Mouse (Mus musculus): Measurements from ENCODE around the gene Slc29a1. TPM values are rescaled to one million over a fixed set of nuclear protein-coding genes. Genes with fewer than 3 reads are reported as not detected.

The Slc29a1 gene
- polyA plus RNA-seq, 1 experiment from 2014 or later, result 53.4 TPM

GRCm38 (mm10) chr17:45594195-45594594, 5.2 kb downstream of the Slc29a1 start:
- H3K9me3 ChIP-seq, result no peaks in the 10 kb centered on the region
- 39% methylated on average over 8 of the region's 8 CpGs for WGBS
- peaks cover 73% of the 10 kb centered on the region for H3K27me3 ChIP-seq (replicated peaks; ENCODE audit: low read depth, poor library complexity, severe bottlenecking)
- H3K4me1 ChIP-seq, result peaks cover 92% of the 10 kb centered on the region
- H3K36me3 ChIP-seq (replicated peaks), result peaks cover 10% of the 10 kb centered on the region
- H3K4me3 ChIP-seq, result peak overlapping the region; percentile 68
- no peak for DNase-seq (ENCODE audit: low spot score)
- H3K27ac ChIP-seq (replicated peaks), result peak overlapping the region; percentile 79

GRCm38 (mm10) chr17:45593479-45593878, 5.9 kb downstream of the Slc29a1 start:
- Histone ChIP-seq H3K27ac (replicated peaks) (peak overlapping the region; percentile 53; the same call in 1 of the 2 replicates), H3K36me3 (replicated peaks) (peaks cover 17% of the 10 kb centered on the region), H3K9me3 (no peaks in the 10 kb centered on the region), H3K4me1 (peaks cover 86% of the 10 kb centered on the region), H3K4me3 (peak overlapping the region; percentile 68), H3K27me3 (replicated peaks; ENCODE audit: low read depth, poor library complexity, severe bottlenecking) (peaks cover 66% of the 10 kb centered on the region)
- no peak for DNase-seq (ENCODE audit: low spot score)
- WGBS, result 11% methylated on average over 8 of the region's 8 CpGs

GRCm38 (mm10) chr17:45592606-45593431, 6.6 kb downstream of the Slc29a1 start:
- peak overlapping the region; percentile 68 for H3K4me3 ChIP-seq
- peaks cover 79% of the 10 kb centered on the region for H3K4me1 ChIP-seq
- H3K27ac ChIP-seq (replicated peaks), result peak overlapping the region; percentile 53
- peaks cover 59% of the 10 kb centered on the region for H3K27me3 ChIP-seq (replicated peaks; ENCODE audit: low read depth, poor library complexity, severe bottlenecking)
- no peak for DNase-seq (ENCODE audit: low spot score)
- H3K9me3 ChIP-seq, result no peaks in the 10 kb centered on the region
- 42% methylated on average over 8 of the region's 8 CpGs for WGBS
- H3K36me3 ChIP-seq (replicated peaks), result peaks cover 23% of the 10 kb centered on the region

- 44% methylated on average over 16 of the region's 16 CpGs for WGBS
- no peak for DNase-seq (ENCODE audit: low spot score)
- Histone ChIP-seq H3K9me3 (no peaks in the 10 kb centered on the region; the same call in 1 of the 2 replicates), H3K27ac (replicated peaks) (peak overlapping the region; percentile 53), H3K4me1 (peaks cover 71% of the 10 kb centered on the region), H3K36me3 (replicated peaks) (peaks cover 29% of the 10 kb centered on the region), H3K4me3 (peak overlapping the region; percentile 68), H3K27me3 (replicated peaks; ENCODE audit: low read depth, poor library complexity, severe bottlenecking) (peaks cover 51% of the 10 kb centered on the region)
These were observed 7.5 kb downstream of the Slc29a1 start for GRCm38 (mm10) chr17:45591701-45592605.

GRCm38 (mm10) chr17:45590410-45590809, 9.0 kb downstream of the Slc29a1 start:
- 63% methylated on average over 6 of the region's 6 CpGs for WGBS
- peak overlapping the region; percentile 40; the same call in 1 of the 2 replicates for H3K27ac ChIP-seq (replicated peaks)

GRCm38 (mm10) chr17:45589844-45590243, 9.6 kb downstream of the Slc29a1 start:
- Histone ChIP-seq H3K27ac (replicated peaks) (0 out of 2 replicates have a peak overlapping the region, but pooled peaks have one; percentile 40), H3K4me1 (peaks cover 66% of the 10 kb centered on the region), H3K36me3 (replicated peaks) (peaks cover 38% of the 10 kb centered on the region), H3K4me3 (no peak overlapping the region), H3K9me3 (peaks cover 4% of the 10 kb centered on the region; the same call in 1 of the 2 replicates), H3K27me3 (replicated peaks; ENCODE audit: low read depth, poor library complexity, severe bottlenecking) (peaks cover 30% of the 10 kb centered on the region)
- no peak for DNase-seq (ENCODE audit: low spot score)
- 94% methylated on average over 8 of the region's 8 CpGs for WGBS

More at GRCm38 (mm10) chr17:45590410-45590809, 9.0 kb downstream of the Slc29a1 start:
- peaks cover 36% of the 10 kb centered on the region for H3K27me3 ChIP-seq (replicated peaks; ENCODE audit: low read depth, poor library complexity, severe bottlenecking)
- DNase-seq (ENCODE audit: low spot score), result no peak
- no peak overlapping the region for H3K4me3 ChIP-seq
- H3K9me3 ChIP-seq, result peaks cover 4% of the 10 kb centered on the region; the same call in 1 of the 2 replicates
- H3K4me1 ChIP-seq, result peaks cover 66% of the 10 kb centered on the region
- H3K36me3 ChIP-seq (replicated peaks), result peaks cover 38% of the 10 kb centered on the region

GRCm38 (mm10) chr17:45589236-45589635, 10.2 kb downstream of the Slc29a1 start:
- no peak for DNase-seq (ENCODE audit: low spot score)
- Histone ChIP-seq H3K36me3 (replicated peaks) (peaks cover 38% of the 10 kb centered on the region), H3K27me3 (replicated peaks; ENCODE audit: low read depth, poor library complexity, severe bottlenecking) (peaks cover 24% of the 10 kb centered on the region), H3K4me1 (peaks cover 66% of the 10 kb centered on the region), H3K27ac (replicated peaks) (no peak overlapping the region), H3K4me3 (no peak overlapping the region), H3K9me3 (peaks cover 4% of the 10 kb centered on the region; the same call in 1 of the 2 replicates)
- WGBS, result 96% methylated on average over 7 of the region's 7 CpGs

GRCm38 (mm10) chr17:45588370-45588769, 11.0 kb downstream of the Slc29a1 start:
- H3K4me3 ChIP-seq, result no peak overlapping the region
- H3K36me3 ChIP-seq (replicated peaks), result peaks cover 38% of the 10 kb centered on the region
- WGBS, result 92% methylated on average over 7 of the region's 7 CpGs
- peaks cover 4% of the 10 kb centered on the region; the same call in 1 of the 2 replicates for H3K9me3 ChIP-seq
- peaks cover 62% of the 10 kb centered on the region for H3K4me1 ChIP-seq
- H3K27me3 ChIP-seq (replicated peaks; ENCODE audit: low read depth, poor library complexity, severe bottlenecking), result peaks cover 15% of the 10 kb centered on the region
- no peak for DNase-seq (ENCODE audit: low spot score)
- no peak overlapping the region for H3K27ac ChIP-seq (replicated peaks)

GRCm38 (mm10) chr17:45586449-45586837, 13.0 kb downstream of the Slc29a1 start:
- WGBS, result 96% methylated on average over 3 of the region's 3 CpGs
- Histone ChIP-seq H3K4me1 (peaks cover 46% of the 10 kb centered on the region), H3K9me3 (peaks cover 4% of the 10 kb centered on the region; the same call in 1 of the 2 replicates), H3K36me3 (replicated peaks) (peaks cover 38% of the 10 kb centered on the region), H3K4me3 (no peak overlapping the region), H3K27me3 (replicated peaks; ENCODE audit: low read depth, poor library complexity, severe bottlenecking) (no peaks in the 10 kb centered on the region), H3K27ac (replicated peaks) (peak overlapping the region; percentile 87; the same call in 1 of the 2 replicates)
- DNase-seq (ENCODE audit: low spot score), result peak; percentile 50

GRCm38 (mm10) chr17:45585725-45586448, 13.5 kb downstream of the Slc29a1 start:
- DNase-seq (ENCODE audit: low spot score), result no peak
- peaks cover 38% of the 10 kb centered on the region for H3K36me3 ChIP-seq (replicated peaks)
- peak overlapping the region; percentile 87 for H3K27ac ChIP-seq (replicated peaks)
- peaks cover 4% of the 10 kb centered on the region; the same call in 1 of the 2 replicates for H3K9me3 ChIP-seq
- H3K4me3 ChIP-seq, result 0 out of 2 replicates have a peak overlapping the region, but pooled peaks have one; percentile 29
- peaks cover 46% of the 10 kb centered on the region for H3K4me1 ChIP-seq
- WGBS, result 55% methylated on average over 23 of the region's 23 CpGs
- H3K27me3 ChIP-seq (replicated peaks; ENCODE audit: low read depth, poor library complexity, severe bottlenecking), result no peaks in the 10 kb centered on the region

GRCm38 (mm10) chr17:45584939-45585678, 14.3 kb downstream of the Slc29a1 start:
- 8% methylated on average over 14 of the region's 14 CpGs for WGBS
- no peaks in the 10 kb centered on the region for H3K27me3 ChIP-seq (replicated peaks; ENCODE audit: low read depth, poor library complexity, severe bottlenecking)
- peak overlapping the region; percentile 37 for H3K4me3 ChIP-seq
- H3K9me3 ChIP-seq, result peaks cover 4% of the 10 kb centered on the region; the same call in 1 of the 2 replicates
- H3K27ac ChIP-seq (replicated peaks), result peak overlapping the region; percentile 87
- DNase-seq (ENCODE audit: low spot score), result peak; percentile 90
- H3K4me1 ChIP-seq, result peaks cover 42% of the 10 kb centered on the region
- peaks cover 37% of the 10 kb centered on the region for H3K36me3 ChIP-seq (replicated peaks)
